Mouse (Mus musculus): ENCODE results near the gene Tctex1d2. TPM values are rescaled to one million over a fixed set of nuclear protein-coding genes. Genes with fewer than 3 reads are reported as not detected.
"Not testable (repeated sequence)": the region's sequence is repeated elsewhere in the genome, so short reads cannot be mapped to it uniquely, and the experiment has no call there.

The Tctex1d2 gene
- polyA plus RNA-seq, 1 experiment from 2014 or later = 31.1 TPM

- no peaks in the 10 kb centered on the region for H3K27me3 ChIP-seq (ENCODE audit: control insufficient read depth, insufficient read depth, low read length)
- H3K4me3 ChIP-seq (ENCODE audit: low read depth, low read length) = no peak overlapping the region
- no peak for ATAC-seq (ENCODE audit: low FRiP score)
- no peak overlapping the region for H3K9ac ChIP-seq (ENCODE audit: low read depth, low read length)
- H3K9me3 ChIP-seq (ENCODE audit: control insufficient read depth, low read length) = no peaks in the 10 kb centered on the region
- H3K36me3 ChIP-seq (ENCODE audit: control insufficient read depth, insufficient read depth, low read length) = no peaks in the 10 kb centered on the region
- 89% methylated on average over 1 of the region's 1 CpGs for WGBS
- no peak overlapping the region for H3K27ac ChIP-seq (ENCODE audit: low read depth, low read length)
- no peaks in the 10 kb centered on the region for H3K4me1 ChIP-seq (replicated peaks; ENCODE audit: control insufficient read depth, insufficient read depth, low read length)
- H3K4me2 ChIP-seq (replicated peaks; ENCODE audit: low read depth, low read length) = no peak overlapping the region
- DNase-seq (ENCODE audit: low spot score) = no peak
These were observed 17.8 kb downstream of the Tctex1d2 start for GRCm38 (mm10) chr16:32437266-32437665.

- WGBS = 88% methylated on average over 3 of the region's 3 CpGs
- DNase-seq (ENCODE audit: low spot score) (no peak), ATAC-seq (ENCODE audit: low FRiP score) (no peak)
- Histone ChIP-seq H3K36me3 (ENCODE audit: control insufficient read depth, insufficient read depth, low read length) (no peaks in the 10 kb centered on the region), H3K27ac (ENCODE audit: low read depth, low read length) (no peak overlapping the region), H3K27me3 (ENCODE audit: control insufficient read depth, insufficient read depth, low read length) (no peaks in the 10 kb centered on the region), H3K4me3 (ENCODE audit: low read depth, low read length) (no peak overlapping the region), H3K4me2 (replicated peaks; ENCODE audit: low read depth, low read length) (no peak overlapping the region), H3K9me3 (ENCODE audit: control insufficient read depth, low read length) (no peaks in the 10 kb centered on the region), H3K4me1 (replicated peaks; ENCODE audit: control insufficient read depth, insufficient read depth, low read length) (no peaks in the 10 kb centered on the region), H3K9ac (ENCODE audit: low read depth, low read length) (no peak overlapping the region)
These were observed 21.9 kb downstream of the Tctex1d2 start for GRCm38 (mm10) chr16:32441432-32441831.

- H3K4me3 ChIP-seq (ENCODE audit: low read depth, low read length); H3K36me3 ChIP-seq (ENCODE audit: control insufficient read depth, insufficient read depth, low read length); H3K27me3 ChIP-seq (ENCODE audit: control insufficient read depth, insufficient read depth, low read length); ATAC-seq (ENCODE audit: low FRiP score); H3K4me1 ChIP-seq (replicated peaks; ENCODE audit: control insufficient read depth, insufficient read depth, low read length); DNase-seq (ENCODE audit: low spot score); H3K9me3 ChIP-seq (ENCODE audit: control insufficient read depth, low read length); H3K4me2 ChIP-seq (replicated peaks; ENCODE audit: low read depth, low read length); H3K27ac ChIP-seq (ENCODE audit: low read depth, low read length); H3K9ac ChIP-seq (ENCODE audit: low read depth, low read length): not testable (repeated sequence)
- 92% methylated on average over 3 of the region's 3 CpGs for WGBS
These were observed 25.1 kb downstream of the Tctex1d2 start for GRCm38 (mm10) chr16:32444615-32445014.

GRCm38 (mm10) chr16:32445558-32445957 lies 26.1 kb downstream of the Tctex1d2 start:
- no peaks in the 10 kb centered on the region for H3K9me3 ChIP-seq (ENCODE audit: control insufficient read depth, low read length)
- no peak overlapping the region for H3K4me2 ChIP-seq (replicated peaks; ENCODE audit: low read depth, low read length)
- ATAC-seq (ENCODE audit: low FRiP score) = no peak
- no peak overlapping the region for H3K9ac ChIP-seq (ENCODE audit: low read depth, low read length)
- H3K4me1 ChIP-seq (replicated peaks; ENCODE audit: control insufficient read depth, insufficient read depth, low read length) = no peaks in the 10 kb centered on the region
- 96% methylated on average over 1 of the region's 1 CpGs for WGBS
- no peak for DNase-seq (ENCODE audit: low spot score)
- no peak overlapping the region for H3K27ac ChIP-seq (ENCODE audit: low read depth, low read length)
- no peaks in the 10 kb centered on the region for H3K36me3 ChIP-seq (ENCODE audit: control insufficient read depth, insufficient read depth, low read length)
- no peak overlapping the region for H3K4me3 ChIP-seq (ENCODE audit: low read depth, low read length)
- no peaks in the 10 kb centered on the region for H3K27me3 ChIP-seq (ENCODE audit: control insufficient read depth, insufficient read depth, low read length)

- Histone ChIP-seq H3K27ac (ENCODE audit: low read depth, low read length) (no peak overlapping the region), H3K9me3 (ENCODE audit: control insufficient read depth, low read length) (no peaks in the 10 kb centered on the region), H3K27me3 (ENCODE audit: control insufficient read depth, insufficient read depth, low read length) (no peaks in the 10 kb centered on the region), H3K9ac (ENCODE audit: low read depth, low read length) (no peak overlapping the region), H3K36me3 (ENCODE audit: control insufficient read depth, insufficient read depth, low read length) (no peaks in the 10 kb centered on the region), H3K4me1 (replicated peaks; ENCODE audit: control insufficient read depth, insufficient read depth, low read length) (no peaks in the 10 kb centered on the region), H3K4me3 (ENCODE audit: low read depth, low read length) (no peak overlapping the region), H3K4me2 (replicated peaks; ENCODE audit: low read depth, low read length) (no peak overlapping the region)
- DNase-seq (ENCODE audit: low spot score) (no peak), ATAC-seq (ENCODE audit: low FRiP score) (no peak)
- WGBS = 88% methylated on average over 2 of the region's 2 CpGs
These were observed 27.1 kb downstream of the Tctex1d2 start for GRCm38 (mm10) chr16:32446563-32447138.

- DNase-seq (ENCODE audit: low spot score) = no peak
- H3K9ac ChIP-seq (ENCODE audit: low read depth, low read length) = no peak overlapping the region
- H3K4me2 ChIP-seq (replicated peaks; ENCODE audit: low read depth, low read length) = no peak overlapping the region
- ATAC-seq (ENCODE audit: low FRiP score) = no peak
- H3K4me3 ChIP-seq (ENCODE audit: low read depth, low read length) = no peak overlapping the region
- H3K4me1 ChIP-seq (replicated peaks; ENCODE audit: control insufficient read depth, insufficient read depth, low read length) = no peaks in the 10 kb centered on the region
- H3K9me3 ChIP-seq (ENCODE audit: control insufficient read depth, low read length) = no peaks in the 10 kb centered on the region
- H3K27me3 ChIP-seq (ENCODE audit: control insufficient read depth, insufficient read depth, low read length) = no peaks in the 10 kb centered on the region
- no peaks in the 10 kb centered on the region for H3K36me3 ChIP-seq (ENCODE audit: control insufficient read depth, insufficient read depth, low read length)
- H3K27ac ChIP-seq (ENCODE audit: low read depth, low read length) = no peak overlapping the region
- WGBS = 84% methylated on average over 3 of the region's 3 CpGs
These were observed 30.2 kb downstream of the Tctex1d2 start for GRCm38 (mm10) chr16:32449665-32450064.

GRCm38 (mm10) chr16:32450133-32450532 lies 30.6 kb downstream of the Tctex1d2 start:
- H3K27ac ChIP-seq (ENCODE audit: low read depth, low read length) = no peak overlapping the region

GRCm38 (mm10) chr16:32453102-32453501 lies 33.6 kb downstream of the Tctex1d2 start:
- Histone ChIP-seq H3K27ac (ENCODE audit: low read depth, low read length) (no peak overlapping the region), H3K9ac (ENCODE audit: low read depth, low read length) (no peak overlapping the region), H3K4me3 (ENCODE audit: low read depth, low read length) (no peak overlapping the region), H3K27me3 (ENCODE audit: control insufficient read depth, insufficient read depth, low read length) (no peaks in the 10 kb centered on the region), H3K36me3 (ENCODE audit: control insufficient read depth, insufficient read depth, low read length) (no peaks in the 10 kb centered on the region), H3K4me1 (replicated peaks; ENCODE audit: control insufficient read depth, insufficient read depth, low read length) (no peaks in the 10 kb centered on the region), H3K4me2 (replicated peaks; ENCODE audit: low read depth, low read length) (no peak overlapping the region), H3K9me3 (ENCODE audit: control insufficient read depth, low read length) (no peaks in the 10 kb centered on the region)
- no peak for DNase-seq (ENCODE audit: low spot score)
- no peak for ATAC-seq (ENCODE audit: low FRiP score)
- WGBS = 94% methylated on average over 8 of the region's 8 CpGs

More at GRCm38 (mm10) chr16:32450133-32450532, 30.6 kb downstream of the Tctex1d2 start:
- Histone ChIP-seq H3K4me1 (replicated peaks; ENCODE audit: control insufficient read depth, insufficient read depth, low read length) (no peaks in the 10 kb centered on the region), H3K27me3 (ENCODE audit: control insufficient read depth, insufficient read depth, low read length) (no peaks in the 10 kb centered on the region), H3K9ac (ENCODE audit: low read depth, low read length) (no peak overlapping the region), H3K36me3 (ENCODE audit: control insufficient read depth, insufficient read depth, low read length) (no peaks in the 10 kb centered on the region), H3K9me3 (ENCODE audit: control insufficient read depth, low read length) (no peaks in the 10 kb centered on the region), H3K4me3 (ENCODE audit: low read depth, low read length) (no peak overlapping the region), H3K4me2 (replicated peaks; ENCODE audit: low read depth, low read length) (no peak overlapping the region)
- 92% methylated on average over 2 of the region's 2 CpGs for WGBS
- no peak for DNase-seq (ENCODE audit: low spot score)
- ATAC-seq (ENCODE audit: low FRiP score) = no peak

GRCm38 (mm10) chr16:32454646-32455045 lies 35.1 kb downstream of the Tctex1d2 start:
- H3K4me3 ChIP-seq (ENCODE audit: low read depth, low read length) = no peak overlapping the region
- H3K27me3 ChIP-seq (ENCODE audit: control insufficient read depth, insufficient read depth, low read length) = no peaks in the 10 kb centered on the region
- no peak for ATAC-seq (ENCODE audit: low FRiP score)
- no peaks in the 10 kb centered on the region for H3K9me3 ChIP-seq (ENCODE audit: control insufficient read depth, low read length)
- no peak overlapping the region for H3K9ac ChIP-seq (ENCODE audit: low read depth, low read length)
- DNase-seq (ENCODE audit: low spot score) = no peak
- H3K27ac ChIP-seq (ENCODE audit: low read depth, low read length) = no peak overlapping the region
- no peak overlapping the region for H3K4me2 ChIP-seq (replicated peaks; ENCODE audit: low read depth, low read length)
- 76% methylated on average over 5 of the region's 5 CpGs for WGBS
- no peaks in the 10 kb centered on the region for H3K36me3 ChIP-seq (ENCODE audit: control insufficient read depth, insufficient read depth, low read length)
- no peaks in the 10 kb centered on the region for H3K4me1 ChIP-seq (replicated peaks; ENCODE audit: control insufficient read depth, insufficient read depth, low read length)
